Mouse (Mus musculus): Measurements from ENCODE around the gene Rnf17.

The Rnf17 gene

GRCm38 (mm10) chr14:56402311-56403071, at the start of gene Rnf17:
TSS of gene Rnf17 (plus strand) at chr14:56402581.
- DNase-seq (ENCODE audit: low spot score): no peak

- DNase-seq (ENCODE audit: low spot score): no peak
These were observed 47.6 kb upstream of the Rnf17 start for GRCm38 (mm10) chr14:56354803-56355202.

- DNase-seq (ENCODE audit: low spot score): no peak
These were observed 47.0 kb upstream of the Rnf17 start for GRCm38 (mm10) chr14:56355396-56355795.

- no peak for DNase-seq (ENCODE audit: low spot score)
These were observed 46.2 kb upstream of the Rnf17 start for GRCm38 (mm10) chr14:56356196-56356595.

GRCm38 (mm10) chr14:56358422-56358821, 44.0 kb upstream of the Rnf17 start:
- no peak for DNase-seq (ENCODE audit: low spot score)

- DNase-seq (ENCODE audit: low spot score): no peak
These were observed 43.2 kb upstream of the Rnf17 start for GRCm38 (mm10) chr14:56359131-56359530.

GRCm38 (mm10) chr14:56364711-56365237, 37.6 kb upstream of the Rnf17 start, which contains the start of gene Atp12a:
TSS of gene Atp12a (plus strand) at chr14:56365068.
- no peak for DNase-seq (ENCODE audit: low spot score)

- no peak for DNase-seq (ENCODE audit: low spot score)
These were observed 37.1 kb upstream of the Rnf17 start for GRCm38 (mm10) chr14:56365292-56365691.

GRCm38 (mm10) chr14:56366712-56367111, 35.7 kb upstream of the Rnf17 start:
- DNase-seq (ENCODE audit: low spot score): no peak

- DNase-seq (ENCODE audit: low spot score): peak; percentile 11
These were observed 33.5 kb upstream of the Rnf17 start for GRCm38 (mm10) chr14:56368834-56369233.

GRCm38 (mm10) chr14:56375731-56376130, 26.6 kb upstream of the Rnf17 start:
- peak; percentile 26 for DNase-seq (ENCODE audit: low spot score)

- DNase-seq (ENCODE audit: low spot score): no peak
These were observed 24.6 kb upstream of the Rnf17 start for GRCm38 (mm10) chr14:56377745-56378144.

GRCm38 (mm10) chr14:56379336-56379735, 23.0 kb upstream of the Rnf17 start:
- no peak for DNase-seq (ENCODE audit: low spot score)

GRCm38 (mm10) chr14:56382366-56382765, 20.0 kb upstream of the Rnf17 start:
- DNase-seq (ENCODE audit: low spot score): no peak

- DNase-seq (ENCODE audit: low spot score): no peak
These were observed 12.1 kb upstream of the Rnf17 start for GRCm38 (mm10) chr14:56390247-56390646.

- DNase-seq (ENCODE audit: low spot score): no peak
These were observed 8.6 kb upstream of the Rnf17 start for GRCm38 (mm10) chr14:56393704-56394312.

- no peak for DNase-seq (ENCODE audit: low spot score)
These were observed 4.4 kb upstream of the Rnf17 start for GRCm38 (mm10) chr14:56398001-56398400.

- DNase-seq (ENCODE audit: low spot score): no peak
These were observed 643 bp downstream of the Rnf17 start for GRCm38 (mm10) chr14:56403072-56403375.

- DNase-seq (ENCODE audit: low spot score): no peak
These were observed 59.7 kb downstream of the Rnf17 start for GRCm38 (mm10) chr14:56462090-56462489.

GRCm38 (mm10) chr14:56462729-56463128, 60.3 kb downstream of the Rnf17 start:
- no peak for DNase-seq (ENCODE audit: low spot score)

GRCm38 (mm10) chr14:56468145-56468544, 65.8 kb downstream of the Rnf17 start:
- no peak for DNase-seq (ENCODE audit: low spot score)

GRCm38 (mm10) chr14:56489806-56490205, 87.4 kb downstream of the Rnf17 start:
- DNase-seq (ENCODE audit: low spot score): no peak

- DNase-seq (ENCODE audit: low spot score): no peak
These were observed 100.0 kb downstream of the Rnf17 start for GRCm38 (mm10) chr14:56502407-56502806.

GRCm38 (mm10) chr14:56506743-56507142, 104.4 kb downstream of the Rnf17 start:
- DNase-seq (ENCODE audit: low spot score): no peak

Measured in spleen, adult 12 weeks (tissue).